Mouse (Mus musculus) cortical plate, adult 2 months (tissue): ENCODE measurements around the gene Ptgfrn.

Experiments
- CTCF ChIP-seq: fragments of 200-500 bp; IDR thresholded peaks from 2 replicates; pipeline ENCODE4 v1.5.1; 2011; ENCODE audit warnings: mild to moderate bottlenecking, control low read depth, low read length; ENCODE audit not compliant: insufficient read depth; ENCODE audit errors: extremely low read depth
- POLR2A ChIP-seq: fragments of 200-500 bp; IDR thresholded peaks from 2 replicates; pipeline ENCODE4 v1.6.1; 2011; ENCODE audit warnings: mild to moderate bottlenecking, low read length, control low read depth; ENCODE audit not compliant: insufficient read depth; ENCODE audit errors: extremely low read depth

GRCm38 (mm10) chr3:101049997-101050396 is 60.1 kb downstream of the Ptgfrn start:
- TF ChIP-seq CTCF (no peak), POLR2A (no peak)
